Mouse (Mus musculus) myocyte (in vitro differentiated cells): ENCODE results near the gene Col4a3bp. TPM values are rescaled to one million over a fixed set of nuclear protein-coding genes. Genes with fewer than 3 reads are reported as not detected.

Experiments
- H3K27me3 ChIP-seq: one replicate; pipeline ENCODE4 v1.6.1; 2011; ENCODE audit not compliant: control insufficient read depth, insufficient read depth, insufficient read length
- H3K36me3 ChIP-seq: one replicate; pipeline ENCODE4 v1.6.1; 2011; ENCODE audit not compliant: control insufficient read depth, insufficient read depth
- H3K4me2 ChIP-seq: one replicate; pipeline ENCODE4 v1.6.1; 2011; ENCODE audit warnings: low read depth, control low read depth
- H3K4me3 ChIP-seq: one replicate; pipeline ENCODE4 v1.5.1; 2011; ENCODE audit warnings: mild to moderate bottlenecking, control low read depth, moderate library complexity
- H3K79me2 ChIP-seq: one replicate; pipeline ENCODE4 v1.6.1; 2011; ENCODE audit not compliant: control insufficient read depth, insufficient read depth
- H3ac ChIP-seq: one replicate; pipeline ENCODE4 v1.6.1; 2011; ENCODE audit not compliant: control insufficient read depth, insufficient read length
- CEBPB ChIP-seq: IDR thresholded peaks from 2 replicates; pipeline ENCODE4 v1.6.1; 2011; ENCODE audit warnings: mild to moderate bottlenecking, moderate library complexity; ENCODE audit not compliant: poor library complexity, insufficient read depth, severe bottlenecking
- E2F4 ChIP-seq: IDR thresholded peaks from one replicate; pipeline ENCODE4 v1.6.1; 2011; ENCODE audit warnings: mild to moderate bottlenecking, control low read depth, moderate library complexity; ENCODE audit not compliant: insufficient read depth
- MAX ChIP-seq: IDR thresholded peaks from one replicate; pipeline ENCODE4 v1.6.1; 2011; ENCODE audit warnings: low read depth, mild to moderate bottlenecking, control low read depth
- MYOD1 ChIP-seq, 3 experiments: IDR thresholded peaks; one replicate each; pipeline ENCODE4 v1.6.1; 2011; ENCODE audit warnings: control low read depth in 2 of 3, low read depth in 2 of 3, mild to moderate bottlenecking in 2 of 3, moderate library complexity in 1 of 3; ENCODE audit not compliant: insufficient read length in 2 of 3, control insufficient read depth in 1 of 3
- MYOG ChIP-seq, 3 experiments: IDR thresholded peaks; one replicate each; pipeline ENCODE4 v1.6.1; 2011; ENCODE audit warnings: control low read depth in 2 of 3, low read depth in 2 of 3, mild to moderate bottlenecking in 2 of 3; ENCODE audit not compliant: insufficient read length in 2 of 3, control insufficient read depth in 1 of 3, insufficient read depth in 1 of 3
- POLR2A ChIP-seq: IDR thresholded peaks from one replicate; pipeline ENCODE4 v1.6.1; 2011; ENCODE audit warnings: low read depth, mild to moderate bottlenecking, control low read depth, moderate library complexity; ENCODE audit not compliant: insufficient read length
- POLR2AphosphoS2 ChIP-seq: IDR thresholded peaks from one replicate; pipeline ENCODE4 v1.6.1; 2011; ENCODE audit warnings: low read depth, control low read depth; ENCODE audit not compliant: insufficient read length
- REST ChIP-seq: IDR thresholded peaks from one replicate; pipeline ENCODE4 v1.6.1; 2011; ENCODE audit warnings: mild to moderate bottlenecking, control low read depth, moderate library complexity; ENCODE audit not compliant: insufficient read depth, insufficient read length
- SRF ChIP-seq: IDR thresholded peaks from one replicate; pipeline ENCODE4 v1.6.1; 2011; ENCODE audit warnings: low read depth; ENCODE audit not compliant: control insufficient read depth, insufficient read length
- TCF12 ChIP-seq: IDR thresholded peaks from one replicate; pipeline ENCODE4 v1.6.1; 2011; ENCODE audit warnings: mild to moderate bottlenecking, control low read depth; ENCODE audit not compliant: poor library complexity, insufficient read depth, severe bottlenecking
- TCF3 ChIP-seq: IDR thresholded peaks from one replicate; pipeline ENCODE4 v1.6.1; 2011; ENCODE audit warnings: low read depth, control low read depth; ENCODE audit not compliant: insufficient read length
- USF1 ChIP-seq: IDR thresholded peaks from one replicate; pipeline ENCODE4 v1.6.1; 2011; ENCODE audit warnings: low read depth, mild to moderate bottlenecking, control low read depth, moderate library complexity
- polyA plus RNA-seq: library from polyadenylated mRNA; unstranded; fragments of >200 nt; fragmentation: generic; extraction: Trizol; gene quantifications from one replicate; pipeline ENCODE4 v1.2.1, GENCODE M21; 2012; ENCODE audit warnings: missing spikeins

Col4a3bp gene
- polyA plus RNA-seq, 1 experiment = 18.3 TPM

DNA sequence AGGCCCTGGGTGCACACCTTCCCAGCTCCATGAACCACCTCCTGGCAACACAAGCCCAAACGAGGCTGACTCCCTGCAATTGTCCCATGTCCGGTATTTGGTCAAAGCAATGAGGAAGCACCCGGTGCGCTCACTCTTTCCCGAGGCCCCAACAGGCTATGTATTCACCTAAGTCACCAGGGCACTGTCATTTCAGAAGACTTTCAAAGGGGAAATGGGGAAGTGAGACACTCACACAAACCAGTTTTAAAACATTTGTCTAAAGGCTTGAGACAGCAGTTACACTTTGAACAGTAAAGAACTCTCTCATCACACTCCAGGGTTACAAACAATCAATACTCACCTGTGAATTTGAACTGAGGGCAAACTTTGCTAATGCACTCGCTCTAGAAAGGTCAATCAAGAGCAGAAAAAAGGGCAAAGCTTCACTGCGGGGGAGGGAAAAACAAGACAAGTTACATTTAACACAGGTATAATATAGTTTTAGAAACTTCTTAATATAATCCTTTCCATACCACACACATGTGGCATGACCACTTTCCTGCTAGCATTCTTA, 122.1 kb downstream of the Col4a3bp start:
- no peaks in the 10 kb centered on the region for H3K27me3 ChIP-seq
- no peak overlapping the region for H3ac ChIP-seq
- H3K4me2 ChIP-seq = no peak overlapping the region
- H3K36me3 ChIP-seq = peaks cover 68% of the 10 kb centered on the region
- no peak for TF ChIP-seq MYOG (IDR thresholded peaks at IDR 0.05; ENCODE audit: control insufficient read depth in 1 of 3, insufficient read depth in 1 of 3, insufficient read length in 2 of 3, low read depth in 2 of 3)
- no peak for TF ChIP-seq MYOD1 (IDR thresholded peaks at IDR 0.05; ENCODE audit: control insufficient read depth in 1 of 3, insufficient read length in 2 of 3, low read depth in 2 of 3)
- no peak overlapping the region for H3K4me3 ChIP-seq
- H3K79me2 ChIP-seq = peaks cover 99% of the 10 kb centered on the region

DNA sequence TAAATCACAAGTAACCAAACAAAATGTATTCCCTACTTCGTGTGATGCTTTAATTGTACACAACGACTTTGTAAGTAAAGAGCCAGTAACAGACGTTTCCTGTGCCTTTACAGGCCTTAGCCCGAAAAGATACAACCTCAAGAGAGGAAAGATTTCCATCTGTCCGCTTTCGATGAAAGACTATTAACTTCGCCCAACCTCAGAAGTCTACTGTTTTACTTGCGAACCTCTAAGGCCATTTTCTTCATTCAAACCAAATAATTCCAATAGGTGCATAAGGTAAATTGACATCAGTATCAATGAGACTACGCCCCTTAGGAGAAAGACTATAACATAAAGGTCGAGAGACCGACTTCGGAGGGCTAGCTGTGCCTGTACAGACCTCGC, 127.6 kb downstream of the Col4a3bp start:
- no peak for TF ChIP-seq MYOG (IDR thresholded peaks at IDR 0.05; ENCODE audit: control insufficient read depth in 1 of 3, insufficient read depth in 1 of 3, insufficient read length in 2 of 3, low read depth in 2 of 3)
- TF ChIP-seq SRF = no peak
- no peak for TF ChIP-seq REST
- TF ChIP-seq MYOD1 (IDR thresholded peaks at IDR 0.05; ENCODE audit: control insufficient read depth in 1 of 3, insufficient read length in 2 of 3, low read depth in 2 of 3) = no peak
- no peak for TF ChIP-seq POLR2A
- TF ChIP-seq POLR2AphosphoS2 = no peak
- Histone ChIP-seq H3K79me2 (peaks cover 54% of the 10 kb centered on the region), H3ac (peak overlapping the region; percentile 89)

DNA sequence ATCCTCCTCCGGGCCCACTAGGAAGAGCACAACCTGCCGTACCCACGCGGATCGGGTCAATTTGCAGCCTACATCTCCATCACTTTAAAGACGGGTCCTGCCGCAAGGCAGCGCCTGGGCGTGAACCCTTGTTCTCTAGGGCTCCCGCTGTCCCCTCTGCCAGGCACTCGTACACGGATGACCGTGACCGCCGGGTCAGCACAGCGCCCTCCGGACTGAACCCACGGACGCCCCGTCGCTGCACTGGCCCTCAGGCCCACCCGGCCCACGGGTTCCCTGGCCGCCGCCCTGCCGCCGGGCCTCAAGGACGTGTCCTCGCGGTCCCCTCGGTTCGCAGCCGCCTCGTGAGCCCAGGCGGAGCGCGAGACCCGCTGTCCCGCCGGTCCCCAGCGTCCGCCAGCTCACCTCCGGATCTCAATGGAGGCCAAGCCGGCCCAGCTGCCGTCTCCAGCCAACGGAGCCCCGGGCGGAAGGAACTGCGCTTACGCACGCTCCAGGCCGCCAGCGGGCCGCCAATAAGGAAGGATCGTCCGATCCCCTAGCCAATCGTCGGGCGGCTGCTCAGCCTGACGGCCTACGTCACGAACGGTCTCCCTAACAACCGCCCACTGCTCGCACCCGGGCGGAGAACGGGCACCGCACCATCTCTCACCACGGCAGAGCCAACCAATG, 128.1 kb downstream of the Col4a3bp start, which contains the start of gene Hmgcr:
Gene Hmgcr (minus strand): TSS at position 531 of the 672 bp plus-strand sequence.
- Histone ChIP-seq H3K4me3 (peak within 1 kb of the TSS; percentile 54), H3K79me2 (peaks cover 49% of the 10 kb centered on the region), H3K4me2 (peak within 1 kb of the TSS; percentile 87), H3ac (peak within 1 kb of the TSS; percentile 89), H3K27me3 (no peaks in the 10 kb centered on the region), H3K36me3 (peaks cover 19% of the 10 kb centered on the region)
- TF ChIP-seq TCF12 (no peak), POLR2A (peak; percentile 95), CEBPB (no peak), SRF (peak; percentile 20), POLR2AphosphoS2 (peak; percentile 96), TCF3 (peak; percentile 10), MYOD1 (IDR thresholded peaks at IDR 0.05; ENCODE audit: control insufficient read depth in 1 of 3, insufficient read length in 2 of 3, low read depth in 2 of 3) (peak in 2 of 3 experiments; percentile 35 to 71), USF1 (no peak), E2F4 (no peak), REST (peak; percentile 25), MAX (no peak), MYOG (IDR thresholded peaks at IDR 0.05; ENCODE audit: control insufficient read depth in 1 of 3, insufficient read depth in 1 of 3, insufficient read length in 2 of 3, low read depth in 2 of 3) (peak in 2 of 3 experiments; percentile 41 to 76)

More for the DNA sequence above, 127.6 kb downstream of the Col4a3bp start:
- peaks cover 24% of the 10 kb centered on the region for H3K36me3 ChIP-seq
- peak overlapping the region; percentile 83 for H3K4me2 ChIP-seq
- H3K4me3 ChIP-seq = peak overlapping the region; percentile 54
- H3K27me3 ChIP-seq = no peaks in the 10 kb centered on the region

DNA sequence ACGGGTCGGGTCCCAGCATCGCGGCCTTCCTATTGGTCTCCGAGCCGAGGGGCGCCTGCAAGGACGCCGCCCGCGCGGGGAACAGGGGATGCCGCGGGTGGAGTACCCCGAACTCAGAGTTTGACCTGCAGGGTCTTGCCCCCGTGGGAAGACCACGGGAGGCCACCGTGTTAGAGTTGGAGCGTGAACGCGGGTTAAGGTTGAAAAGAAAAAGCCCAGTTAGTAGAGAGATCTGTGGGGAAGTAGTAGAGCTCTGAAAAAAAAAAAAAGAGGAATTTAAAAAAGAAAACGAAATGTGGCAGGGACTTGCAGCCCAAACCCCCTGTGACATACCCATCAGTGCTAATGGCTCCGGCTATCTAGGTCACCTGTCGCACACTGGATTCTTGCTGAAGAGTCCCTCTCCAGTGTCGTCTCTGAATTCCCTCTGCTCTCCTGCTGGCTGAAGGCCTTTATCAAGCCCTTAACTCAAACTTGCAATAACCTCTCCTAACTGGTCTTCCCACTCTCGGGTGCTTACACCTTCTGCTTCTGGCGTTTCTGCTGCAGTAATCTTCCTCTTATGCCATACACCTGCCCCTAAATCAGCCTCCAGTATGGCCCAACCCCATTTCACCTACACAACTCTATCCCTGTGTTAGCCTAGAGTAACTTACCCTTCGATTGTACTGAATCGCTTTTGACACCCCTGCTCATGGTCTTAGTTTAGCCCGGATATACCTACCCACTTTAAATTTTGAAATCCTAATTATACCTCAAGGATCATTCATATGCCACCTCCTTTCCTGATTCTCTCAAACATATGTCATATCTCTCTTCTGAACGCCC, 128.9 kb downstream of the Col4a3bp start:
- Histone ChIP-seq H3ac (peak overlapping the region; percentile 89), H3K79me2 (peaks cover 42% of the 10 kb centered on the region), H3K27me3 (no peaks in the 10 kb centered on the region), H3K36me3 (peaks cover 11% of the 10 kb centered on the region), H3K4me2 (peak overlapping the region; percentile 87), H3K4me3 (peak overlapping the region; percentile 54)
- TF ChIP-seq TCF3 (no peak), POLR2A (no peak), USF1 (no peak), POLR2AphosphoS2 (no peak), MAX (no peak), SRF (no peak), MYOG (IDR thresholded peaks at IDR 0.05; ENCODE audit: control insufficient read depth in 1 of 3, insufficient read depth in 1 of 3, insufficient read length in 2 of 3, low read depth in 2 of 3) (no peak), TCF12 (no peak), MYOD1 (IDR thresholded peaks at IDR 0.05; ENCODE audit: control insufficient read depth in 1 of 3, insufficient read length in 2 of 3, low read depth in 2 of 3) (no peak), CEBPB (no peak), REST (no peak), E2F4 (no peak)

DNA sequence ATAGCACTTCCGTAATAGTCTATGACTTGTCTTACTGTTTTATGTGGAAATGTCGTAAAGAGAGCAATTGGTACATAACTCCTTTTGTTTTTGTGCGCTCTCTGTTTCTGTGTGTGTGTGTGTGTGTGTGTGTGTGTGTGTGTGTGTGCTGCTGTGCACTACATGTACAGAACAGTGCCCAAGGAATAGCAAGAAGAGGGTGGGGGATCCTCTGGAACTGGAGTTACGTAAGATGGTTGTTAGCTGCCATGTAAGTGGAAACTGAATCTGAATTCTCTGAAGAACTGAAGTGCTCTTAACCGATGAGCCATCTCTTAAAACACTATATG, 129.5 kb downstream of the Col4a3bp start:
- Histone ChIP-seq H3K36me3 (peaks cover 5% of the 10 kb centered on the region), H3K27me3 (no peaks in the 10 kb centered on the region), H3ac (no peak overlapping the region), H3K4me2 (peak overlapping the region; percentile 87), H3K4me3 (no peak overlapping the region), H3K79me2 (peaks cover 36% of the 10 kb centered on the region)
- TF ChIP-seq REST (no peak), TCF3 (no peak), MYOG (IDR thresholded peaks at IDR 0.05; ENCODE audit: control insufficient read depth in 1 of 3, insufficient read depth in 1 of 3, insufficient read length in 2 of 3, low read depth in 2 of 3) (no peak), POLR2A (no peak), TCF12 (no peak), POLR2AphosphoS2 (no peak), MAX (no peak), MYOD1 (IDR thresholded peaks at IDR 0.05; ENCODE audit: control insufficient read depth in 1 of 3, insufficient read length in 2 of 3, low read depth in 2 of 3) (no peak), E2F4 (no peak), SRF (no peak), CEBPB (no peak), USF1 (no peak)
